In genomic region chr17:36167306-36168038, GRCm38 (mm10) we compare ENCODE assay signal across 8 mouse cellular contexts. TPM values are rescaled to one million over a fixed set of nuclear protein-coding genes. Genes with fewer than 3 reads are reported as not detected.
DNase-seq lines count a peak whose midpoint lies in the region; ATAC-seq and TF ChIP-seq lines count a peak whose summit lies in the region.

No protein-coding gene starts in this region.

- no peak for TF ChIP-seq POLR2A in testis, adult 2 months (IDR thresholded peaks at IDR 0.05; ENCODE audit: control insufficient read depth, low read depth, low read length)

- peak overlapping the region; percentile 49 for H3K4me3 ChIP-seq in testis, adult 2 months (ENCODE audit: control insufficient read depth, low read depth, low read length)
- H3K4me3 ChIP-seq in heart, embryonic 13.5 days = peak overlapping the region; percentile 53
- peak overlapping the region; percentile 56 for H3K4me3 ChIP-seq in liver, embryonic 13.5 days (replicated peaks)
- no peak overlapping the region for H3K4me3 ChIP-seq in neural tube, embryonic 14.5 days (ENCODE audit: low read depth, low read length)

- no peak for TF ChIP-seq CTCF in testis, adult 2 months (IDR thresholded peaks at IDR 0.05; ENCODE audit: control insufficient read depth, insufficient read depth, insufficient replicate concordance, low read depth, low read length)

- no peaks in the 10 kb centered on the region for H3K36me3 ChIP-seq in testis, adult 2 months (ENCODE audit: control insufficient read depth, insufficient read depth, low read length)
- H3K36me3 ChIP-seq in heart, embryonic 13.5 days = no peaks in the 10 kb centered on the region
- no peaks in the 10 kb centered on the region for H3K36me3 ChIP-seq in liver, embryonic 13.5 days
- no peaks in the 10 kb centered on the region for H3K36me3 ChIP-seq in neural tube, embryonic 14.5 days (ENCODE audit: control insufficient read depth, insufficient read depth, low read length)

- H3K27me3 ChIP-seq in testis, adult 2 months (ENCODE audit: control insufficient read depth, insufficient read depth, low read length) = no peaks in the 10 kb centered on the region; the same call in 1 of the 2 replicates
- H3K27me3 ChIP-seq in heart, embryonic 13.5 days (replicated peaks) = peaks cover 88% of the 10 kb centered on the region
- peaks cover 76% of the 10 kb centered on the region for H3K27me3 ChIP-seq in liver, embryonic 13.5 days
- peaks cover 27% of the 10 kb centered on the region for H3K27me3 ChIP-seq in neural tube, embryonic 14.5 days (ENCODE audit: control insufficient read depth, insufficient read depth, low read length)

- WGBS in heart, embryonic 13.5 days = 2% methylated on average over 51 of the region's 51 CpGs
- 4% methylated on average over 46 of the region's 51 CpGs for WGBS in liver, embryonic 13.5 days (ENCODE audit: insufficient replicate concordance)
- 1% methylated on average over 48 of the region's 51 CpGs for WGBS in neural tube, embryonic 14.5 days

- intact Hi-C loops in gastrocnemius, postnatal 14 days (cut with DNase I; ENCODE audit: low total_unique reads) = no loop called here

- no peak for ATAC-seq in heart, embryonic 13.5 days (ENCODE audit: extremely low read depth, insufficient number of reproducible peaks, low FRiP score, low TSS enrichment)
- no peak for ATAC-seq in liver, embryonic 13.5 days (ENCODE audit: low read depth)
- ATAC-seq in neural tube, embryonic 14.5 days (ENCODE audit: low read depth) = no peak

- H3K9ac ChIP-seq in heart, embryonic 13.5 days = peak overlapping the region; percentile 40; the same call in 1 of the 2 replicates
- no peak overlapping the region for H3K9ac ChIP-seq in liver, embryonic 13.5 days
- H3K9ac ChIP-seq in neural tube, embryonic 14.5 days (replicated peaks; ENCODE audit: low read depth, low read length) = no peak overlapping the region

- peak overlapping the region; percentile 70 for H3K4me2 ChIP-seq in heart, embryonic 13.5 days
- peak overlapping the region; percentile 63 for H3K4me2 ChIP-seq in liver, embryonic 13.5 days
- H3K4me2 ChIP-seq in neural tube, embryonic 14.5 days (ENCODE audit: low read depth, low read length) = peak overlapping the region; percentile 0; the same call in 1 of the 2 replicates

- H3K9me3 ChIP-seq in heart, embryonic 13.5 days = no peaks in the 10 kb centered on the region
- H3K9me3 ChIP-seq in liver, embryonic 13.5 days (replicated peaks) = no peaks in the 10 kb centered on the region
- no peaks in the 10 kb centered on the region for H3K9me3 ChIP-seq in neural tube, embryonic 14.5 days (ENCODE audit: control insufficient read depth, low read length)

- H3K4me1 ChIP-seq in testis, adult 2 months (ENCODE audit: control insufficient read depth, insufficient read depth, low read length) = peaks cover 3% of the 10 kb centered on the region; the same call in 1 of the 2 replicates
- peaks cover 11% of the 10 kb centered on the region for H3K4me1 ChIP-seq in heart, embryonic 13.5 days
- peaks cover 6% of the 10 kb centered on the region; the same call in 1 of the 2 replicates for H3K4me1 ChIP-seq in liver, embryonic 13.5 days (replicated peaks)
- H3K4me1 ChIP-seq in neural tube, embryonic 14.5 days (ENCODE audit: control insufficient read depth, insufficient read depth, low read length) = no peaks in the 10 kb centered on the region

- H3K27ac ChIP-seq in testis, adult 2 months (ENCODE audit: control insufficient read depth, insufficient read depth, low read depth, low read length) = no peak overlapping the region
- no peak overlapping the region for H3K27ac ChIP-seq in heart, embryonic 13.5 days (replicated peaks)
- H3K27ac ChIP-seq in liver, embryonic 13.5 days = no peak overlapping the region
- no peak overlapping the region for H3K27ac ChIP-seq in neural tube, embryonic 14.5 days (ENCODE audit: low read depth, low read length)

- no peak for DNase-seq in testis, postnatal 10 days (ENCODE audit: low spot score)
- no peak for DNase-seq in liver, embryonic 13.5 days
- DNase-seq in gastrocnemius, postnatal 14 days = no peak
- no peak for DNase-seq in spleen, postnatal 14 days (ENCODE audit: low spot score in 2 of 2)
- no peak for DNase-seq in embryo, embryonic 10.5 days (ENCODE audit: low spot score)

RNA-seq across cellular contexts. Expression of gene Gm8909, which starts 0.9 kb away (rescaled TPM):
- 0.21 TPM in 1 of 2 replicates, not detected in the other for polyA plus RNA-seq in testis, adult 2 months (2012; rRNA removed)
- 1.3 and 1.9 TPM in 2 replicates for polyA plus RNA-seq in heart, embryonic 13.5 days (2015; fragmentation: Nextera tagmentation; extraction: Ambion mirVana)
- not detected in 2 replicates for polyA plus RNA-seq in liver, embryonic 13.5 days (2015; fragmentation: Nextera tagmentation; extraction: Ambion mirVana)
- polyA plus RNA-seq in neural tube, embryonic 14.5 days (2014; fragmentation: Nextera tagmentation; extraction: Ambion mirVana) = not detected in 2 replicates
- not detected for total RNA-seq in gastrocnemius, postnatal 14 days (2021)

RNA-seq across cellular contexts. Expression of gene H2-T3, which starts 22.6 kb away (rescaled TPM):
- polyA plus RNA-seq in testis, adult 2 months (2012; rRNA removed) = 0.05 TPM in 1 of 2 replicates, not detected in the other
- polyA plus RNA-seq in heart, embryonic 13.5 days (2015; fragmentation: Nextera tagmentation; extraction: Ambion mirVana) = 0.08 and 0.09 TPM in 2 replicates
- polyA plus RNA-seq in liver, embryonic 13.5 days (2015; fragmentation: Nextera tagmentation; extraction: Ambion mirVana) = not detected in 2 replicates
- polyA plus RNA-seq in neural tube, embryonic 14.5 days (2014; fragmentation: Nextera tagmentation; extraction: Ambion mirVana) = not detected in 2 replicates
- not detected for total RNA-seq in gastrocnemius, postnatal 14 days (2021)

RNA-seq across cellular contexts. Expression of gene Gm7030, which starts 38.2 kb away (rescaled TPM):
- not detected in 2 replicates for polyA plus RNA-seq in testis, adult 2 months (2012; rRNA removed)
- not detected in 2 replicates for polyA plus RNA-seq in heart, embryonic 13.5 days (2015; fragmentation: Nextera tagmentation; extraction: Ambion mirVana)
- polyA plus RNA-seq in liver, embryonic 13.5 days (2015; fragmentation: Nextera tagmentation; extraction: Ambion mirVana) = not detected in 2 replicates
- not detected in 2 replicates for polyA plus RNA-seq in neural tube, embryonic 14.5 days (2014; fragmentation: Nextera tagmentation; extraction: Ambion mirVana)
- total RNA-seq in gastrocnemius, postnatal 14 days (2021) = not detected

RNA-seq across cellular contexts. Expression of gene Gm19684, which starts 46.0 kb away (rescaled TPM):
- polyA plus RNA-seq in testis, adult 2 months (2012; rRNA removed) = not detected in 2 replicates
- polyA plus RNA-seq in heart, embryonic 13.5 days (2015; fragmentation: Nextera tagmentation; extraction: Ambion mirVana) = not detected in 2 replicates
- polyA plus RNA-seq in liver, embryonic 13.5 days (2015; fragmentation: Nextera tagmentation; extraction: Ambion mirVana) = not detected in 2 replicates
- not detected in 2 replicates for polyA plus RNA-seq in neural tube, embryonic 14.5 days (2014; fragmentation: Nextera tagmentation; extraction: Ambion mirVana)
- not detected for total RNA-seq in gastrocnemius, postnatal 14 days (2021)

Comparison
In these comparisons a context has a peak if more than half of its experiments do, and no peak if none do; other contexts are left out.
1. H3K4me2 ChIP-seq: peak in every context shown above with its lines; median percentile 70 in heart, embryonic 13.5 days; 63 in liver, embryonic 13.5 days; 0 in neural tube, embryonic 14.5 days.